Mouse (Mus musculus) gastrocnemius, postnatal 25 days (tissue): Measurements from ENCODE around the gene Ptpn3. TPM values are rescaled to one million over a fixed set of nuclear protein-coding genes. Genes with fewer than 3 reads are reported as not detected.

Experiments
- DNase-seq: peaks from one replicate; pipeline ENCODE4 v3.0.0; 2022
- long read RNA-seq, 2 experiments: library from polyadenylated mRNA; stranded (forward); transcript quantifications; one replicate each; pipeline ENCODE4 v2.0.0; 2021
- total RNA-seq, 2 experiments: library from RNA; stranded (reverse); gene quantifications; 1 replicate in 1 of 2; 2 replicates in 1 of 2; pipeline ENCODE4 v1.2.3; 2021

Gene Ptpn3
- total RNA-seq = 10 to 100 TPM; 40.4 to 46.3 TPM
- long read RNA-seq, experiment 1, partial matches to known transcripts = 0 of 11 reads
- long read RNA-seq, experiment 1, other reads (novel, unspliced or antisense) = 11 of 11 reads
- long read RNA-seq, experiment 2, partial matches to known transcripts = 13 of 39 reads
- long read RNA-seq, experiment 2, other reads (novel, unspliced or antisense) = 26 of 39 reads

DNA sequence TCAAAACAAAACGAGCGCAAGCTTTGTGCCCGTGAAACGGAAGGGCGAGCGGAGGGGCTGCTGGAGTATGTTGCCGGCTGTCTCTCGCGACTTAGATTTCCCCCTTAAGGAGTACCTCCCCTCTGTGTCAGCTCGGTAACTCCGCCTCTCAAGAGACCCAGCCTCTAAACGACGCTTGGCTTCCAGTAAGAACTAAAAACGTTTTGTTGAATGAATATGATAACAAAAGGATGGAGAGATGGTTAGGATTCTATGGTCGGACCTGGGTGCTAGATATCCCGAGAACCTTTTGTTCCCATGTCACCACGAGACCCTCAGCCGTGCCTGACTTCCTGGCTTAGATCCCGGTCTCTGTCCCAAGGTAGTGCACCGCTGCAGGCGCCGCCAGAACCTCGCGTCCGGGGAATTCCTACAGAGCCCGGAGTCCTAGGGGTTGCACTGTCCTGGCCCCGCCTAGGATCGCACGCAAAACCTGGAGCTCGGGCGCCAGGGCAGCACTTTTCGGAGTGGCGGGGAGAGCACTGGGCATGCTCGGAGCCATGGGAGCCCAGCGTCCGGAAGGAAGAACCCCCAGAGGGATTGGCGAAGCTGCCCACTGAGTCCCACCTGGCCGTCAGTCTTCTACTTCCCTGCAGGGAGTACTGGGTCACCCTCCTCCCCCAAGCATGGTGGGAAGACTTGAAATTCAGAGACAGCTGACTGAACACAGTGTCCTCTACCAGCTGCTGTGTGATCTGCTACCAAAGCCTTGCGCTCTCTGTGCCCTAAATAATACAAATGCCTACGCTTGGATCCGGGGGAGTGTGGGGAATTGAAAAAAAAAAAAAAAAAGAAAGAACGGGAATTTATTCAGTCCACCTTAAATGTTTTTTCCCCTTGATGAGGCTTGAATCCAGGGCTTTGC is at the start of gene Ptpn3:
Ptpn3 (minus strand) TSS at position 428 of the 904 bp plus-strand sequence.
- peak; percentile 76 for DNase-seq

GRCm38 (mm10) chr4:57350541-57350940 is 48.9 kb upstream of the Ptpn3 start:
- no peak for DNase-seq

DNA sequence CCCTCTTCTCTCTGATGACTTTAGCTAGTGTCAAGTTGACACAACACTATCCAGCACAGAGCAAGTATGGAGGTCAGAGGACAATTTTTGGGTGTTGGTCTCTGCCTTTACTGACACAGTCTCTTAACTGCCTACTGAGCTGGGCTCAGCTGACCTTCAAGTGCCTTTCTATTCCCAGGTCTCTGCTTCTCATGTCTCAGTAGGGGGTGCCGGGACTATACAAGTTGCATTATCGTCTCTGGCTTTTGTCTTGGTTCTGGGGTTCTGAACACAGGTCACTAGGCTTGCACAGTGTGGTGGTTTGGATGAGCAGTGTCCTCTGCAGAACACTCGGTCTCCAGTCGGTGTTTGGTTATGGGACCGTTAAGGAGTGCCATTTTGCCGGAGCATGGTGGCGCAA is 42.4 kb upstream of the Ptpn3 start:
- DNase-seq = no peak

DNA sequence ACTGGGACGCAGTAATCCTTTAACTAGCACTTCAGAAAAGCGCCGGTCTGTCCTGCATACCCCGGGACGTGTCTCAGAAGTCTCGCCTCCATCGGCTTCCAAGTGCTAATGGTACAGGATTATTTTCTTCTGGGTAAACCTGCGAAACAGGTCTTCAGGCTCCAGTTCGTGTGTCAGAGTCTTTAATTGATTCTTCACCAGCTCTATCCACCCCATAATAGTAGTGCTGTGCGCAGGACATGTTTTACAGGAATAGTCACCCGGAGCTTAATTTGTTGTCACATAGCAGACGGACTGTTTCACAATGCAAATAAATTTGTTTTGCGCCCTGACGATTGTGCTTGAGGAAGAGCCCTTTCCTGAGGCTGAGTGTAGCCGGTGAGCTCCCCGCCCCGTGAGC is 37.3 kb upstream of the Ptpn3 start:
- DNase-seq = no peak

GRCm38 (mm10) chr4:57338061-57338460 is 36.4 kb upstream of the Ptpn3 start:
- no peak for DNase-seq

- DNase-seq = no peak
Measured at GRCm38 (mm10) chr4:57335000-57335666, 33.5 kb upstream of the Ptpn3 start.

DNA sequence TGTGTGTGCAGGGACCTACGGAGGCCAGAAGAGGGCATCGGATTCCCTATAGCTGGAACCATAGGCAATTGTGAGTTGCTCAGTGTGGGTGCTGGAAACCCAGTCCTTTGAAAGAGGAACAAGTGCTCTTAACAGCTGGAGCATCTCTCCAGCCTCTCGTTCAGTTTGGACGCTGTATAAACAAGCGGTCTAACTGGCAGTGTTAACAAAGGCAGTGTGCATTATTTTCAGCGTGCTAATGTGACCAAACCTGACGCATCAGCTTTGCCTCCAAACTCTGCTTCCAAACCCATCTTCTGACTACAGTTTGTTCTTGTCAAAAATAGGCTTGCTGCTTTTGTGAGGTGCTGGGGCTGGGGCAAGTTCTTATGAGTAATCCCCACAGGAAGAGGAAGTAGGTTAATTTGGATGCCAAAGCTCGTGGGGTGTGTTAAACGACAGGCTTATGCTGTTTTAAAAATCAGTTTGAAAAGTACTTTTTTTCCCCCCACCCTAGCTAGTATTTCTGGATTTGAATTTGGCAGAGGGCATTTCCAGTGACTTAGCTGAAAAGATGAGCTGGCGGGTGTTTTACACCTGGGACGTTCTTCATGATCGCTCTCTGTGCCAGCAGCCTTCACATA is 32.4 kb upstream of the Ptpn3 start:
- DNase-seq = no peak

DNA sequence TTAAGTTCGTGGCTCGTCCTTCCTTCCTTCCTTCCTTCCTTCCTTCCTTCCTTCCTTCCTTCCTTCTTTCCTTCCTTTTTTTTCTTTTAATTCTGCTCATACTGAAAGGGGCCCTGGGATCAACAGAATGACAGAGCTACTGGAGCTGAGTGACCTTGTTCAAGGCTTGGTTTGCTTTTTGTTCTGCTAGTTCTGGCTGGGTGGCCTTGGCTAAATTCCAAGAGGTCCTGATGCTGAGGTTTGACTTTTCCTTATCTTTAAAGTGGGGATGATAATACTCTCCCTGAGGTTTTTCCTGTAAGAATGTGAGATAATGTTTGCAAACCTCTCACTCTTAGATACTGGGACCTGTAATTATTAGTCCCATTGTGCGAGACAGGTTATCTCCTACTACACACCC is 30.9 kb upstream of the Ptpn3 start:
- no peak for DNase-seq

- no peak for DNase-seq
Measured at GRCm38 (mm10) chr4:57320606-57321327, 19.1 kb upstream of the Ptpn3 start.

GRCm38 (mm10) chr4:57318525-57319212 is 17.0 kb upstream of the Ptpn3 start:
- no peak for DNase-seq

DNA sequence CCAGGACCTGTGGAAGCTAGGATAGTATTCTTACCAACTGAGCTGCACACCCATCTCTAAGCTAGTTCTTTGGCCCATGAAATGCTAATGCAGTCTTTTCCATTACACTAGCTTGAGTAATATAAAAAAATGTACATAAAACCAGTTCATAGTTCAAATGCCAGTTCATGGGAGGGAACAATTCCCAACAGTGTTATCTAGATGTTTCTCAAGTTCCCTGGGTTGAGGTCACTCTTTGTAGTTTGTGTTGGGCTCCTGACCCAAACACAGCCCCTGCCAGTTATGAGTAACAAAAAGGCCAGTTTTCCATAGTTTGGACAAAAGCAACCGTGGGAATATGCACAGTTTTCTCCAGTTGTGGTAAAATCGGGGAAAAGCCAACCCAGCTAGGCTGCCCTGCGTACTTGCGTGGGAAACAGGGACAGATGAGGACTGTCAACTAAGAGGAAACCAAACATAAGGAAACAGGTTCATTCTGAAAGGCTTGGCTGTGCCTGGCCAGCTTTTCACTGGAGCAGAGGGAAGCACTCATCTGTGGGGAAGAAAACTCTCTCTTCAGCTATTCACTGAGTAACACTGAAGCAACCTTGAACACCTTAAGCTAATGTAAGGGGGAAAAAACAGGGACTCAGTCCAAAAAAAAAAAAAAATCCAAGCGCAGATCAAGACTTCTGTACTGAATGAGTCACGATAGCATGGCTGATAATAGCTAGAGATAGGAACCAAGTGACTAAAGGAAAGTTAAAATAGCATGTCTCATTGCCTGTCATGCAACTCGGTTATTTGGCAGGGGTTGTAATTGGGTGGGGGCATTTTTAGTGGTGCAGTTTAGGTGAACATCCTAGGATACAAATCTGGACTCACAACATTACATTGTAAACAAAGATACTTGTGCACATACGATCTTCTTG is 10.9 kb upstream of the Ptpn3 start:
- no peak for DNase-seq

- no peak for DNase-seq
Measured at GRCm38 (mm10) chr4:57311750-57312149, 10.1 kb upstream of the Ptpn3 start.

- peak; percentile 77 for DNase-seq
Measured at GRCm38 (mm10) chr4:57308214-57309000, 6.8 kb upstream of the Ptpn3 start.

DNA sequence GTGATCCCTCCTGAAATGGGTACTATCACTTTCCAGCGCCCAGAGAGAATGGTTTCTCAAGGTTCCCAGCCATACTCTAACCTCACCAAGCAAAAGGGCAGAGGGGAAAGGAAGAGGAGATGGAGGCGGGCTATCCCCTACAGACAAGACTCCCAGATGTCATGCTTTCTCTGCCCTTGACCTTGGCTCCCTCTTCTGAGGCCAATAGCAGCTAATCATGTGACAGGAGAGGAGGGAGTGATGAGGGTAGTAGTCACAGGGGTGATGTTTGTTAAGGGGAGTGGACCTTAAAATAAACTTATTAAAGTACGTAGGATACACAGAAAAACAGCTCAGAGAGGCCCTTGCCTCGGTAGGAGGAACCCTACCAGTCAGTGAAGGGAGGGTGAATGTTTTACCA is 6.1 kb upstream of the Ptpn3 start:
- no peak for DNase-seq

- DNase-seq = no peak
Measured at GRCm38 (mm10) chr4:57306260-57306659, 4.6 kb upstream of the Ptpn3 start.

DNA sequence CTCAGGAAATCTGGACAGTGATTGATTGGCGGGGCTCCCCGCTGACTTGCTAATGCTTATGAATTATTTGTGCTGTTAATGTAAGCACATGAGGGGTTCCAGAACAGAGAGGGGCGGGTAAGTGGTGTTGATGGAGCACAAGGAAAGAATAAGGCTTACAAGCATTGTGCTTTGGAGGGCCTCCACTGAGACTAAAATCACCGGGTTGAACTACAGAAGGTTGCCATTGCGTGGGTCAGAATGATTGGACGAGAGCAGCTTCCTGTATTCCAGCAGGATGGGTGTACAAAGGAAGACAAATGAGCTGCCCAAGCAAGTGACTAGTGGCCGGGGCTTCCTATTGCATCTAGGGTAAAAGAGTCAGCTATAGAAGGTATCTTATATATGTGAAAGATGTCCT is 4.0 kb upstream of the Ptpn3 start:
- no peak for DNase-seq

GRCm38 (mm10) chr4:57300469-57301409 is 898 bp downstream of the Ptpn3 start:
- DNase-seq = peak; percentile 18
